ENCODE assay signal across 12 mouse cellular contexts in the genomic region with DNA sequence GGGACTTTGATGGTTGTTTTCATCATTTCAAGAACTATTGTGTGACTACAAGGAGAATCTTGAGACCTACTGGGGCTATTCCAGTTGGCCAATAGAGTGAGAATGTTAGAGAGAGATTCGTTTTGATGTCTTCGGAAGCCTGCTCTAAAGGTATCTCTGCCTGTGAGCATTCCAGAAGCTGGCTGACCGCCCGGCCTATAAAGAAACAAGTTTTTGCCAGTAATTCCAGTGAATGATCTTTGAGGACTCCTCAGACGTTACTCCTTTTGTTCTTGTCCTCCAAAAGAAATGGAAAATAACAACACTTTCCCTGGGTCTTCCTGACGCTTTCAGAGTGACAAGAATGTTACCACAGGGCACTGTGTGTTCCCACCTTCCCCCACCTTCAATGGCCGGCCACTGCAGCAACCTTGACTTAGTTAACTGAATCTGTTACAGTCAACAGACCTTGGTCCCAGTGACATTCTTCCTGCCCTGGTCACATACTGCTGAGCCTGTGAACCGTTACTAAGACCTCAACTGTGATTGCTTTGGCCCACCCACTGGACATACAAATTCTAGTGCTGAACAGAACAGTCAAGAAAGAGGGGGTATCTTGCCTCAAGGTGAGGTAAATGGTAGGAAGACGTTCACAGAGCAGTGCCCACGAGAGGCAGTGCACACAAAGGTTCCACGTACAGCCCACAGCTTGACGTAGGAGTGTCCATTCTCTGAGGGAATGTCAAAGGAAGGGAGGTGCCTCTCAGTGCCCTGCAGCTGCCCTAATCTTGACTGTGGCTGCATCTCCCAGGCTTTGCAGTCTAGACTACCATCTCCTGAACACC. TPM values are rescaled to one million over a fixed set of nuclear protein-coding genes. Genes with fewer than 3 reads are reported as not detected.
DNase-seq lines count a peak whose midpoint lies in the region; ATAC-seq and TF ChIP-seq lines count a peak whose summit lies in the region.
"Had no signal": no experiment of that assay in that cellular context is flagged by ENCODE, and none has a peak within 500 bp of the region (broad histone marks: within the 10 kb centered on the region; RNA-seq: fewer than 3 reads in every experiment).

No protein-coding gene starts in this region.

- no peaks in the 10 kb centered on the region for H3K9me3 ChIP-seq in heart, embryonic 11.5 days (replicated peaks; ENCODE audit: control insufficient read depth, low read length)
- H3K9me3 ChIP-seq in neural tube, embryonic 13.5 days = no peaks in the 10 kb centered on the region
- H3K9me3 ChIP-seq in kidney, embryonic 15.5 days (replicated peaks) = no peaks in the 10 kb centered on the region
- H3K9me3 ChIP-seq: embryonic facial prominence, embryonic 12.5 days had no signal

- peaks cover 15% of the 10 kb centered on the region for H3K4me1 ChIP-seq in heart, embryonic 11.5 days (ENCODE audit: control insufficient read depth, insufficient read depth, low read length)
- H3K4me1 ChIP-seq in neural tube, embryonic 13.5 days (replicated peaks) = no peaks in the 10 kb centered on the region
- H3K4me1 ChIP-seq in kidney, embryonic 15.5 days = peaks cover 28% of the 10 kb centered on the region
- peaks cover 9% of the 10 kb centered on the region; the same call in 1 of the 2 replicates for H3K4me1 ChIP-seq in small intestine, adult 2 months (ENCODE audit: control insufficient read depth, insufficient read depth, insufficient read length, low read length)
- H3K4me1 ChIP-seq: embryonic facial prominence, embryonic 12.5 days had no signal

- no peak overlapping the region for H3K4me3 ChIP-seq in heart, embryonic 11.5 days (ENCODE audit: low read depth, low read length)
- no peak overlapping the region for H3K4me3 ChIP-seq in neural tube, embryonic 13.5 days
- no peak overlapping the region for H3K4me3 ChIP-seq in kidney, embryonic 15.5 days (replicated peaks)
- H3K4me3 ChIP-seq in small intestine, adult 2 months (ENCODE audit: low read depth, low read length) = no peak overlapping the region
- H3K4me3 ChIP-seq: embryonic facial prominence, embryonic 12.5 days had no signal

- no peak for DNase-seq in heart, postnatal 36 days
- no peak for DNase-seq in neural tube, embryonic 10.5 days (ENCODE audit: extremely low spot score, low spot score)
- no peak for DNase-seq in cerebellum, adult 8-10 months
- DNase-seq in urinary bladder, adult 2 months (ENCODE audit: low spot score) = no peak
- DNase-seq: cerebellum, adult 9-10 months had no signal

- no peak overlapping the region for H3K9ac ChIP-seq in heart, embryonic 11.5 days (ENCODE audit: low read depth, low read length)
- no peak overlapping the region for H3K9ac ChIP-seq in neural tube, embryonic 13.5 days
- H3K9ac ChIP-seq in kidney, embryonic 15.5 days = no peak overlapping the region
- H3K9ac ChIP-seq: embryonic facial prominence, embryonic 12.5 days; liver, embryonic 14.5 days had no signal

- H3K36me3 ChIP-seq in heart, embryonic 11.5 days (ENCODE audit: control insufficient read depth, insufficient read depth, low read length) = no peaks in the 10 kb centered on the region
- H3K36me3 ChIP-seq in neural tube, embryonic 13.5 days = no peaks in the 10 kb centered on the region
- H3K36me3 ChIP-seq in kidney, embryonic 15.5 days = no peaks in the 10 kb centered on the region
- H3K36me3 ChIP-seq in small intestine, adult 2 months (ENCODE audit: control insufficient read depth, insufficient read depth, low read length) = no peaks in the 10 kb centered on the region
- H3K36me3 ChIP-seq: embryonic facial prominence, embryonic 12.5 days had no signal

- H3K27ac ChIP-seq in heart, embryonic 11.5 days (ENCODE audit: low read depth, low read length) = 0 out of 2 replicates have a peak overlapping the region, but pooled peaks have one; percentile 1
- peak overlapping the region; percentile 49 for H3K27ac ChIP-seq in neural tube, embryonic 13.5 days (replicated peaks)
- peak overlapping the region; percentile 73 for H3K27ac ChIP-seq in kidney, embryonic 15.5 days
- H3K27ac ChIP-seq in small intestine, adult 2 months (ENCODE audit: insufficient read depth, low read depth, low read length) = peak overlapping the region; percentile 26
- H3K27ac ChIP-seq: embryonic facial prominence, embryonic 12.5 days; liver, embryonic 14.5 days had no signal

- WGBS in heart, embryonic 11.5 days (ENCODE audit: insufficient replicate concordance) = 62% methylated on average over 12 of the region's 12 CpGs
- WGBS in neural tube, embryonic 13.5 days = 80% methylated on average over 12 of the region's 12 CpGs
- WGBS in kidney, embryonic 15.5 days = 70% methylated on average over 12 of the region's 12 CpGs
- 76% methylated on average over 12 of the region's 12 CpGs for WGBS in small intestine, adult 2 months

- intact Hi-C loops in heart, postnatal 36 days (cut with DNase I) = loop anchor here (5.0 kb wide), 1 partner anchor 46 kb away; no protein-coding TSS in a partner anchor

- TF ChIP-seq POLR2A in small intestine, adult 2 months (IDR thresholded peaks at IDR 0.05; ENCODE audit: low read depth, low read length) = no peak

- no peak overlapping the region for H3K4me2 ChIP-seq in heart, embryonic 11.5 days
- no peak overlapping the region for H3K4me2 ChIP-seq in neural tube, embryonic 13.5 days
- H3K4me2 ChIP-seq in kidney, embryonic 15.5 days = no peak overlapping the region
- H3K4me2 ChIP-seq: embryonic facial prominence, embryonic 12.5 days had no signal

- ATAC-seq in heart, embryonic 11.5 days (replicated peaks; ENCODE audit: insufficient number of reproducible peaks, low FRiP score, low TSS enrichment) = no peak
- no peak for ATAC-seq in neural tube, embryonic 13.5 days (ENCODE audit: low read depth)
- peak; percentile 47; the same call in 1 of the 2 replicates for ATAC-seq in kidney, embryonic 15.5 days (replicated peaks; ENCODE audit: low FRiP score)
- ATAC-seq: CD4-positive, CD25-positive, alpha-beta regulatory T cell, adult 4 months had no signal

- TF ChIP-seq CTCF in small intestine, adult 2 months (IDR thresholded peaks at IDR 0.05; ENCODE audit: extremely low read depth, insufficient read length, insufficient replicate concordance, low read depth, low read length) = no peak

- no peaks in the 10 kb centered on the region for H3K27me3 ChIP-seq in heart, embryonic 11.5 days (ENCODE audit: control insufficient read depth, insufficient read depth, low read length)
- no peaks in the 10 kb centered on the region for H3K27me3 ChIP-seq in neural tube, embryonic 13.5 days
- H3K27me3 ChIP-seq in kidney, embryonic 15.5 days = no peaks in the 10 kb centered on the region
- no peaks in the 10 kb centered on the region for H3K27me3 ChIP-seq in small intestine, adult 2 months (ENCODE audit: control insufficient read depth, insufficient read depth, low read length)
- H3K27me3 ChIP-seq: embryonic facial prominence, embryonic 12.5 days had no signal

RNA-seq across cellular contexts. Expression of gene Ptprb, which starts 4.5 kb away (rescaled TPM):
- 8.3 and 9.1 TPM in 2 replicates for polyA plus RNA-seq in heart, embryonic 11.5 days (2014; fragmentation: Nextera tagmentation; extraction: Ambion mirVana)
- 10 to 100 TPM; 71.9 to 83.3 TPM for total RNA-seq in heart, postnatal 36 days (2021)
- 2.8 and 3.4 TPM in 2 replicates for polyA plus RNA-seq in neural tube, embryonic 13.5 days (2015; fragmentation: Nextera tagmentation; extraction: Ambion mirVana)
- polyA plus RNA-seq in kidney, embryonic 15.5 days (2015; fragmentation: Nextera tagmentation; extraction: Ambion mirVana) = 7.2 and 7.4 TPM in 2 replicates
- 1.4 and 2.3 TPM in 2 replicates for polyA plus RNA-seq in small intestine, adult 2 months (2012; rRNA removed)
- 9.5 and 14.5 TPM in 2 replicates for polyA plus RNA-seq in urinary bladder, adult 2 months (2012; rRNA removed)
- polyA plus RNA-seq: CD4-positive, CD25-positive, alpha-beta regulatory T cell, adult 4 months had no signal

Comparison
In these comparisons a context has a peak if more than half of its experiments do, and no peak if none do; other contexts are left out.
1. H3K27ac ChIP-seq: peak in every context shown above with its lines; median percentile 73 in kidney, embryonic 15.5 days; 49 in neural tube, embryonic 13.5 days; 26 in small intestine, adult 2 months; 1 in heart, embryonic 11.5 days.